Mouse (Mus musculus) embryonic fibroblast, embryonic 13.5 days (primary cell): ENCODE measurements around the gene Usp22.

Experiments
- CTCF ChIP-seq: IDR thresholded peaks from 2 replicates; pipeline ENCODE4 v1.5.1; 2011; ENCODE audit warnings: mild to moderate bottlenecking, control low read depth, low read length, moderate library complexity, borderline replicate concordance; ENCODE audit not compliant: insufficient read depth
- POLR2A ChIP-seq: IDR thresholded peaks from 2 replicates; pipeline ENCODE4 v1.6.1; 2011; ENCODE audit warnings: low read depth, mild to moderate bottlenecking, control low read depth, low read length, moderate library complexity

GRCm38 (mm10) chr11:61108911-61109361 is 65.9 kb downstream of the Usp22 start:
- TF ChIP-seq CTCF (no peak), POLR2A (no peak)
